Mouse (Mus musculus) activated CD4-positive, CD25-positive, alpha-beta regulatory T cell (primary cell): Measurements from ENCODE around the gene Olfr1303. TPM values are rescaled to one million over a fixed set of nuclear protein-coding genes. Genes with fewer than 3 reads are reported as not detected.

ENCODE experiments used
- polyA plus RNA-seq, 2 experiments: library from polyadenylated mRNA; unstranded; fragments of 100-300 nt; shearing (Covaris generic); gene quantifications; one replicate each; pipeline ENCODE4 v1.2.1; 2017

Olfr1303 gene
- polyA plus RNA-seq = not detected

GRCm38 (mm10) chr2:111820240-111820639 is at the start of gene Olfr1303:
Gene Olfr1303 (minus strand): TSS chr2:111820340.

GRCm38 (mm10) chr2:111777129-111777528 is 43.0 kb downstream of the Olfr1303 start, which contains the start of gene Olfr1302:
Gene Olfr1302 (plus strand): TSS chr2:111777429.

Other genes with a start within 250 kb of the Olfr1303 start
- gene Olfr1297, start 193.8 kb downstream of the Olfr1303 start, polyA plus RNA-seq = not detected
- not detected for gene Olfr1298, start 171.1 kb downstream of the Olfr1303 start, polyA plus RNA-seq
- not detected for gene Olfr1299, start 158.9 kb downstream of the Olfr1303 start, polyA plus RNA-seq
- gene Olfr1301, start 69.3 kb downstream of the Olfr1303 start, polyA plus RNA-seq = not detected
- under 1 TPM in 1 of 2 experiments, not detected in 1; 0.34 TPM for gene Olfr1302, start 42.9 kb downstream of the Olfr1303 start, polyA plus RNA-seq
- gene Olfr1305, start 56.8 kb upstream of the Olfr1303 start, polyA plus RNA-seq = not detected
- not detected for gene Olfr1306, start 95.9 kb upstream of the Olfr1303 start, polyA plus RNA-seq
- under 1 TPM; 0.05 to 0.11 TPM for gene Olfr1307, start 129.1 kb upstream of the Olfr1303 start, polyA plus RNA-seq
- gene Olfr1308, start 144.6 kb upstream of the Olfr1303 start, polyA plus RNA-seq = under 1 TPM in 1 of 2 experiments, not detected in 1; 0.11 TPM
- not detected for gene Olfr1309, start 169.9 kb upstream of the Olfr1303 start, polyA plus RNA-seq
- gene Olfr1310, start 192.4 kb upstream of the Olfr1303 start, polyA plus RNA-seq = under 1 TPM; 0.04 to 0.05 TPM
- under 1 TPM in 1 of 2 experiments, not detected in 1; 0.09 TPM for gene Olfr1311, start 204.1 kb upstream of the Olfr1303 start, polyA plus RNA-seq
- under 1 TPM in 1 of 2 experiments, not detected in 1; 0.10 TPM for gene Olfr1312, start 229.9 kb upstream of the Olfr1303 start, polyA plus RNA-seq